Mouse (Mus musculus): ENCODE measurements around the gene Pam16.

Gene Pam16

DNA sequence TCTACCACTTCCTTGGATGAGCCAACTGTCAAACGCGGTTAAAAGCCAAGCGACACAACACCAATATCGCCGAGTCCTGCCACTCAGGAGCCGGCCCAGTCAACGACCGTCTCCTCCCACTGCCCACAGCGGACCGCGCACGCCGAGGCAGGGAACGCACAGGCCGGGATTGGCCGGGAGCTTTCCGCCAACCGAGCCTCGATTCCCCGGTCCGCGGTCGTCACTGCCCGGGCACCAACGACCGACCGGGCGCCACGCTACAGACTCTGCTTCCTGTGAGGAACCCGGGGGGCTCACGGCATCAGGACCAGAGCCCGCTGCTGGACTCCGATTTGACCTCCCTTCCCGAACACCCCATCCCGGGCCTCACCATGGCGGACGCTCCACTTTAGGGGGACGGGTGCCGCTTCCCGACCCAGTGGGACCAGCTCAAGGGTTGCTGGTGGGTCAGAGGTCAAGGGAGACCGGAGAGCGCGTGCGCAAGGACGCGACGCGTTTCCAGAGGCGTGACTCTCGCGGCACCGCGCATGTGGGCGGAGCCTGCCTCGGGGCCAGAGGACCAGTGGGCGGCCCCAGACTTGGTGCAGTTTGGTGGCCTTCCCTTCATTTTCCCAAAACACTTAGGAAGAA lies at the start of gene Pam16:
Pam16 (minus strand) TSS at position 508 of the 630 bp plus-strand sequence.
- DNase-seq (ENCODE audit: low spot score), result peak; percentile 98

DNA sequence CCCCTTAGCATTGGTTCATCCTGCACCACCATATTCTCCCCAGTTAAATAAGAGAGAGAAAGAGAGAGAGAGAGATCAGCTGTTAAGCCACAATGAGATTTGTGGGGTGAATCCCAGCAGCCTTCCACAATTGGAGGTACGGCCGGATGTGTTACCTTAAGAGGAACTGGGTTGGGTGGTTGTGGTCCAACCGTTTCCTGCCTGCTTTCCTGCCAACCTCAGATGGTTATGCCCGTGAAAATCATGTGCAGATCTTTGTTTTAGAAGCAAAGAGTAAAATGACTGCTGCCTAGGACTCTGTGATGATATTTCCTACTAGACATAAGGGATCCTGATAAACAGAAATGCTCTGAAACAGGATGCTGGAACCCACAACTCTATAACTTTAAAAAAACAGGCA lies 49.3 kb upstream of the Pam16 start:
- DNase-seq (ENCODE audit: low spot score), result no peak

DNA sequence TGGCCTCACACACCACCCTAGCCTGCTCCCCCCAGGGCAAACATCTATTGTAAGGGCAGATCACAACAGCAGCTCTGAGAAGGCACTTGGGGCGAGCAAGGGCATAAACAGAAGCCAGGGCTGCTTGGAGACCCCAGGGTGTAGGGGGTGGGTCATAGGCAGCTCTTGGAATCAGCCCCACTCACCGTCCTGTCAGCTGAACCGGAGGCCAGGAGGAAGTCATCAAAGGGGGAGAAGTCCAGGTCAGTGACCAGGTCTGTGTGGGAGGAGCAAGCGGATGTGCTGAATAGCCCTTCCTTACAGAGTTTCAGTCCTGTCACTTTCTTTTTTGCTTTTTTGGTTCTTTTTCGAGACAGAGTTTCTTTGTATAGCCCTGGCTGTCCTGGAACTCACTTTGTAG lies 45.5 kb upstream of the Pam16 start:
- no peak for DNase-seq (ENCODE audit: low spot score)

DNA sequence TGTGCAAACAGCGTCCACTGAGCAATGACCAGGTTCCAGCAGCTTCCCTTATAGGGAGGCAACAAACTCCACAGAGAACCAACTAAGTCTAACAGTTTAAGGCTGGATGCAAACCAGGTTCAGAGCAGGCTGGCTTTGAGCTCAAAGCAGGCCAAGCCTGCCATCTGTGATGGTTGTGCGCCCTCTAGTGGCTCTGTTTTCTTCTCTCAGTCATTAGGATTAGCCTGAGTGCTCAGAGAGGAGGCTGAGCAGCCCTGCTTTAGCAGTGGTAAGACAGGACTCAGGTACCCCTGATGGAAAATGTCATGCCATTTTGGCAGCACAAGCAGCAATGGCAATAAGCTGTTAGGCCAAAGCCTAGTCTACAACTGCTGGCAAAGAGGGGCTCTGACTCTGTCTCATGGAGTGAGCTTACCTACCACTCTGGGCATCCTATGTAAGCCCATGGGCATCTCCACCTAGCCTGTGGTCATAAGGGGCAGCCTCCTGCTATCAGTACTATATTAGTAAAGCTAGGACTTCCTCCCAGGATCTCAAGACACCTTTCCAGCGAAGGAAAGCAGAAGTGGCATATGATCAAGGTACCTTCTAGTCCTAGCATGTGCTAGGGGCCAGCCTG lies 42.5 kb upstream of the Pam16 start:
- DNase-seq (ENCODE audit: low spot score), result peak; percentile 95

DNA sequence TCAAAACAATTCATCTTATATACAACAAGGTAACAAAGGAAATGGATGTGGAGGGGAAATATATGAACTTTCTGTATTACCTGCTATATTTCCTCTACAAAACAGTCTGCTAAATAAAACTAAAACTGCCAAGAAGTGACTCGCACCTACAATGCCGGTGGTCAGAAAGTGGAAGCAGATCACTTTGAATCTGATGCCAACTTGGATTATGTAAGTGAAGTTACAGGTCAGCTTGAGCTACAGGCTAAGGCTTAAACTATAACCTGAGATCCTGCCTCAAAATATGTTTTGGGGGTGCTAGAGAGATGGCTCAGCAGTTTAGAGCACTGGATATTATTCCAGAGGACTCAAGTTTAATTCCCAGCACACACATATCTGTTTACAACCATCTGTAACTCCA lies 40.9 kb upstream of the Pam16 start:
- DNase-seq (ENCODE audit: low spot score), result no peak

DNA sequence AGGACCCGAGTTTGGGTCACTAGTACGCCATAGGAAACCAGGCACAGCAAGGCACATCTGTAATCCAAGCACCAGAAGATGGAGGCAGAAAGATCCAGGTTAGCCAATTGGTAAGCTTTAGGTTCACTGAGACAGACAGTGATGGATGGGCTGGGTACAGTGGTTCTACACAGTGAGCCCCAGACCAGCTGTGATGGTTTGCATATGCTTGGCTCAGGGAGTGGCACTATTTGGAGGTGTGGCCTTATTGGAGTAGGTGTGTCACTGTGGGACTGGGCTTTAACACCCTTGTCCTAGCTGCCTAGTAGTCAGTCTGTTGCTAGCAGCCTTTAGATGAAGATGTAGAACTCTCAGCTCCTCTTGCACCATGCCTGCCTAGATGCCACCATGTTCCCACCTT lies 39.0 kb upstream of the Pam16 start:
- DNase-seq (ENCODE audit: low spot score), result no peak

DNA sequence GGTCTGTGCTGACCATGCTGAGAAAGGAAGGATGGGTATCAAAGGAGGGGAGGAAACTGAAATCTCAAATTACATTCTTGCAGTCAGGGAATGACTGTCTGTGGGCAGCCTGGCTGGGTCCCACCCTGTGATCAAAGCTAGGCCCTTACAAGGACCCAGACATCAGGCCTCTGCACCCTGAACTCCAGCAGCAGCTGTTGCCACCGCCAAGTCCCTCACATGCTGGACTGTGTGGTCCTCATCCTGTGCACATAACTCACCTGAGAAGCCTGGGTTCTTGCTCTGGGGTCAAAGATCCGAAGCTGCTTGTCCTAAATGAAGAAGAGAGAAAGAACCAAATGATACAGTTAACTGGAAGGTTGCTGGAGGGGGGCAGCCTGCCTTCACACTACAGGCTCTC lies 36.8 kb upstream of the Pam16 start:
- no peak for DNase-seq (ENCODE audit: low spot score)

DNA sequence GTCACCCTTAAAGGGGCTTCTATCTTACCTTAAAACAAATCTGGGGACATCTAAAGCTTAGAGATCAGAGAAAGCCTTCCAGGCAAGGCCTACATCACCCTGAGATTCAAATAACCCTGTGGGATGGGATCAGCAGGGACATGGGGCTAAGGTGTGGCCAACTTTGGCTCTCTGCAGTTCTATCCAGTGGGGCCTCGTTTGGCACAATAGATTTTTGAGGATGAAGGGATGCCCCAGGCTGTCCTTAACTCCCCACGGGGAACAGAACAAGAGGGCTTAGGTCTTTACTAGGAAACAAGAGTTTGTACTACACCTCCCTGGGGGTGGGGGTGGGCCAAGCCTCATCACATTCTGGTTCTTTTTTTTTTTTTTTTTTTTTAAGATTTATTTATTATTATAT lies 34.5 kb upstream of the Pam16 start:
- no peak for DNase-seq (ENCODE audit: low spot score)

DNA sequence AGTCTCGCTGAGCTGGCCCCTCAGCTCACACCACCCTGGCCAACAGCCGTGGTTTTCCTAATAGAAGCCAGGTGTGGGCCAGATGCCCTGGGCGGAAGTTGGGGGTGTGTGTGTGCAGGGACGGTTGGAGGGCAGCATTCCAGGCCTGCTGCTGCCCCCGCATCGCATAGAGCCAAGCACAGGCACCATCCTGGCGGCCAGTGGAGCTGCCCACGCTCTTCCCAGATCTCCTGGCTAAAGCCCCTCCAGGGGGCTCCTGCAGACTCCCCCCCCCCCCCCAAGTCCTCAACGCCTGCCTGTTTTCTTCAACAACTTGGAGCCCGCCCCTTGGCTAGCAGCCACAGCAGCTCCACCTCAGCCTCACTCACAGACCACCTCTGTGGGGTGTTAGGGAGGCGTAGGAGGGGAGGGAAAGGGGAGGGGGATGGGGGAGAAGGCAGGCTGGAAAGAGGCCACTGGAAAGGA lies 34.0 kb upstream of the Pam16 start:
- peak; percentile 87 for DNase-seq (ENCODE audit: low spot score)

DNA sequence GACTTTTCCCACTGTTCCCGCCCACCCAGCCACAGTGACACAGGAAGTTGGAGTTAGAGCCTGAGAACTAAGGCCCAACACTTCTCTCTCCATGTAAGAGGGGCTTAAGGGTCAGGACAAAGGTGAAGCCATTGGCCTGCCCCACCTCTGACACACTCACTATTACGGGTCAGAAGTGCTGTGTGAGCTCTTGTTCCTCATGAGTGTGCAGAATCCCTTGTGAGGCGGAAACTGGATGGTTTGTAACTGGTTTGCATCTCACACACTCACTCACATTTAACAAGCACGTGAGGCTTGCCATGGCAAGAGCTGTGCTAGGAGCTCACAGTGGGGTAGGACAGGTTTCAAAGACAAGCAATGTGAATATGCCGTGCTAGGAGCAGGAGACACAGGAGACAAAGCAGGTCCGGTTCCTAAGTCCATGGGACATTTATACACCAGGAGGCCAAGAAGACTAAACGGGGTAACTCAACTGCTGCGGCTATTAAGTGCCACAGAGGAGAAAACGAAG lies 31.8 kb upstream of the Pam16 start:
- DNase-seq (ENCODE audit: low spot score), result no peak

DNA sequence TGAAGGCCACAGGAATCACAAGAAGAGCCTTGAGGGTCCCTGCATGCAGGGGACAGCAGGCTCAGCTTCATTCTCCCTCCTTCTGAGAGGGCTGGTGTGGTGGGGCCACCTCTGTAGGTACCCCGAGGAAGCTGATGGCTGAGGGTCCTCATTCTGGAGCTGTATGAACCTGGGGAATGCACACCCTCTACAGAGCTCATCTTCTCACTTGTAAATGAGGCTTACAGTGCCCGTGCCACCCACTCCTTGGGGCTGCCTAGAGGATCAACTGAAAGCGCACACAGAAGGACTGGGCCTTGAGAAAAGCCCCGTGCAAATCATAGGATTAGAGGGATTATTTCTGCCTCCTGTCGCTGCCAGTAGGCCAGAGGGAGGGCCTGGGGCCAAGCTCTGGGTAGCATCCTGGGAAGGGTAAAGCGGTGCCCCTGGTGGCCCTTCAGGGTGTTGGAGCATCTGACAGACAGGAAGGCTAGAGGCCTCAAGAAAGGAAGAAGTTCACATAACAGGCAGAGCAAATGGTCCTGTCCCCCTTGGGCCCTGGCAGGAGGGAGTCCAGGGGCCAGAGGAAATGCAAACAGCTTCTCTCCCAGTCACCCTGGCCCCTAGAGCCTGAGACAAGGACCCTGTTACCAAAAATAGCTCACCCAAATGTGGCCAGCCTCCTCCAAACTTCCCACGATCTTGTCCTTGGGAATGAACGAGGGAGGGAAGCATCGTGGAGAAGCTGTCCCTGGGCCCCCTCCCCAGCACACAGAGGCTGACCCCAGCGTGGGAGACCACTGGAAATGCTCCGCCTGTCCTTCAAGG lies 31.2 kb upstream of the Pam16 start:
- DNase-seq (ENCODE audit: low spot score), result no peak

DNA sequence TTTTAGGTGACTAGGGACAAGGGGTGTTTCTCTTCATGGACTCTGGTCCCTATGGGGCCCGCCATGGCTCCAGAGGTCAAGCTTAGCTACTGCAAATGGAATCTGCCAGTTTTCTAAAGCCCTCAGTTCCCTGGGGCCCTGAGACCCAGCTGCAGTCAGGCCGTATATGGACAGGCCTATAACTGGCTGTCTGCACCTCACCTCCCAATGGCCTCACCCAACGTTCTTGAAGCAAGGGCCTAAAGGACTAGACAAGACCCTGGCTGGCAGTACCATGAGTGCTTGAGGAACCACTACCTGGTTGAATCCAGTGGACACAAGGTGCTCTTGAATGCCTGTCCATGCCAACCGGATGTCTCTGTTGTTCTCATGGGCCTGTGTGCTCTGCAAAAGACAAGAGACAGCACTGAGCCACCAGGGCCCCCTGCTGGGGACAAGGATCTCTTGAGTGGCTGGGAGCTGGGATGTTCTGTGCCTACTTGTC lies 30.5 kb upstream of the Pam16 start:
- no peak for DNase-seq (ENCODE audit: low spot score)

DNA sequence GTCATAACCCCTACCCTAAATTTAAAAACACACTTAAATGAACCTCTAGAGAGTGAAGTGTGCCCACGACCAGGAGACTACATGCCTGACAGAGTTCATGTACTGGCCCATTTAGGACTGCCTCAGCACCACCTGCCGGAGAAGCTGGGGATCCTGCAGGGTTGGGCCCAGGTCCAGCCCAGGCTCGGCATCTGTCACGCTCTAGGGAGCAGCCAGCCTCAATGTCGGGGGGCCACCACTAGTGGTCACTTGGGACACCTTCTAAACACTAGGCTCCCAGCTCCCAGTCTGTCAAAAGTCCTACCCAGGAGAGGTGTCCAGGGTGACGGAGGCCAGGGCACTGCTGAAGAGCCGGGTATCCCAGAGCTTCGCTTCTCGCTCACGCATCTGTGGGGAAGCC lies 29.9 kb upstream of the Pam16 start:
- DNase-seq (ENCODE audit: low spot score), result no peak

DNA sequence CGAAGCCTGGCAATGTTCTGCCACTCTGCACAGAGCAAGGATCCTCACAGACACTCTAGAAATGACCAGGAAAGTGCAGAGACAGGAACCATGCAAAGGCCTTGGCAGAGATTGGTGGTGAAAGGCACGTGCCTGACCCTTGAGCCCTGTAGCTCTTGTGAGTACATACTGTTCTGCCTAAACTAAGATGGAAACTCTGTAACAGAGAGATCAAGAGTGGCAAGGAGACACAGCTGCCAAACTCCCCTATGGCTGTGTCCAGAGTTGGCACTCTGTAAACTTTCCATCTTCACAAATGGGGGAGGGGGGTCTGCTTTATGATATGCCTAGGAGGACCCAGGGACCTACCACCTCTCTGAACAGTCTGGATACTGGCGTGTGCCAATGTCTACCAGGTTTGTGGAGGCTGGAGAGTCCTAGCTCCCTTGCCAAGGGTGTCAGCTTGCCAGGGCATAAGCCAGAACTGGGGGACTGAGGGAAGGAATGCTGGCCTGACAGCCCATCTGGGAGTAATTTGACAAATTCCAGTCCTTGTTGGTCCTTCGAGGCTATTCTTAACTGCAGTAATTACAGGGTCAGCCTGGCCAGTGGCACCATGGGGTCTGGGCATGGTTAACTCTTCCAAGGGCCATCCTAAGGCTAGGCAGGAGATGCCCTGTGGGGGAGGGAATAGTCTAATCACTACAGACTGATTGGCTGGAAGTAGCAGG lies 28.1 kb upstream of the Pam16 start:
- DNase-seq (ENCODE audit: low spot score), result peak; percentile 43

DNA sequence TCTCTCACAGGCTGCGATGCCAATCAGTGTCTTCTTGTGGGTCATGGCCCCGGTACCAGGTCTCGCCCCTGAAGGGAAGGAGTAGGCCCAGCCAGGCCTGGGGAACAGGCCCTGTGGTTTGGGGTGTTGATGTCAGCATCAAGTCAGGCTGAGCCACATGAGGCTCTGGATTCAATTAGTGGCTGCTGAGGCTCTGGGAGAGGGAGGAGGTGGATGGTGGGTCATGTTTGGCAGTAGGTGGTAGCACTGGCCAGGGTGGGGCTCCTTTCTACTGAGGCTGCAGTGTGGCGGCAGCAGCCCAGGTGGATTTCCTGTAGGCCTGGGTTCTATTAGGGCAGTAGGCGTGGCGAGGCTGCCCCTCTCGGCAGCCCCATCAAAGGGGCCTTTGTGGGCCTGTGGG lies 26.8 kb upstream of the Pam16 start:
- DNase-seq (ENCODE audit: low spot score), result peak; percentile 67

DNA sequence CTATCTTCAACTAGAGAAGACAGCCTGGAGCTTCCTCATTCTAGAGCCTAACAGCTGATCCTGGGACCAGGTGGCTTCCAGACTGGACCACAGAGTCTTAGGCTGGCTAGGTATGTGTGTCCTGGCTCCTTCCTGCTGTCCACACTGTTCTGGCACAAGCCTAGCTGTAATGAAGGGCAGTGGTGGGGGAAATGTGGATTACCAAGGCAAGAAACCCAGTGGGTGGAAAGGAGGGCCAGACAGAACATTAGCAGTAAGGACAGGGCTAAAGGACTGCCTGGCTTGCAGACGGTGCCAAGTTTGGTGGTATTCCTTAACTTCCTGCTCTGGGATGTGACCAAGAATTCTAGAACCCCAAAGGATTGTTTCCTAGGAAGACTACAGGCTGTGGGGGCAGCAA lies 26.3 kb upstream of the Pam16 start:
- DNase-seq (ENCODE audit: low spot score), result no peak

DNA sequence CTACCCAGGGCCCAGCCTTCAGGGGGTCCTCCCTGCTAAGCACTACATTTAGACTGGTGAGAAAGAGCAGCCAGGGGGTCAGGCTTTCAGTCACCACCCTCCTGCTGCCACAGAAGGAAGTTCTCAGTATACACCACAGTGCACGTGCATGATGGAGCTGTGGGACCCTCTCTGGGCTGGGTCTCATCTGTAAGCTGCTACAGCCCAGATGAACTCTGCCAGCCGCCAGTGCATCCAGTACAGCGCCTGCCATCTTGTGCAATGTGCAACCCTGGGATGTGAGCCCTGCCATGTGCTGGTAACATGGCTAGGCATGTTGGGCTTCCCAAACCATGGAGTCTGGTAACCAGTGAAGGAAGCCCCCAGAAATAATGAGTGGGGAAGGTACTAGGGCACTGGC lies 25.4 kb upstream of the Pam16 start:
- no peak for DNase-seq (ENCODE audit: low spot score)

DNA sequence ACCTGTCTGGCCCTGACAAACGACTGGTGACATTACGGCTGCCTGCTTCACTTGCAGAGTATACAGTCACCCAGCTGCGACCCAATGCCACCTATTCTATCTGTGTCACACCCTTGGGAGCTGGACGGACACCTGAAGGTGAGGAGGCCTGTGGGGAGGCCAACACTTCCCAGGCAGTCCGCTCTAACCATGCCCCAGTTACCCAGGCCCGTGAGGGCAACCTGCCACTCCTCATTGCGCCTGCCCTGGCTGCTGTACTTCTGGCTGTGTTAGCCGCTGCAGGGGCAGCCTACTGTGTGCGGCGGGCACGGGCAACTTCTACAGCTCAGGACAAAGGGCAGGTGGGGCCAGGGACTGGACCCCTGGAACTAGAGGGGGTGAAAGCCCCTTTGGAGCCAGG lies 24.9 kb upstream of the Pam16 start:
- no peak for DNase-seq (ENCODE audit: low spot score)

DNA sequence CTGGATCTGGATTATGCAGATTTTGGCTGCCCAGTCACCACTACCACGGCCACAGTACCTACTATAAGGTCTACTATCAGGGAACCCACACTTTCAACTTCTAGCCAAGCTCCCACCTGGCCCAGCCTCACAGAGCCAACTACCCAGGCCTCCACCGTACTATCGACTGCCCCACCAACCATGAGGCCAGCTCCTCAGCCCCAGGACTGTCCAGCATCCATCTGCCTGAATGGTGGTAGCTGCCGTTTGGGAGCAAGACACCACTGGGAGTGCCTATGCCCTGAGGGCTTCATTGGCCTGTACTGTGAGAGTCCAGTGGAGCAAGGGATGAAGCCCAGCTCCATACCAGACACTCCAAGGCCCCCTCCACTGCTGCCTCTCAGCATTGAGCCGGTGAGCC lies 24.4 kb upstream of the Pam16 start:
- no peak for DNase-seq (ENCODE audit: low spot score)

DNA sequence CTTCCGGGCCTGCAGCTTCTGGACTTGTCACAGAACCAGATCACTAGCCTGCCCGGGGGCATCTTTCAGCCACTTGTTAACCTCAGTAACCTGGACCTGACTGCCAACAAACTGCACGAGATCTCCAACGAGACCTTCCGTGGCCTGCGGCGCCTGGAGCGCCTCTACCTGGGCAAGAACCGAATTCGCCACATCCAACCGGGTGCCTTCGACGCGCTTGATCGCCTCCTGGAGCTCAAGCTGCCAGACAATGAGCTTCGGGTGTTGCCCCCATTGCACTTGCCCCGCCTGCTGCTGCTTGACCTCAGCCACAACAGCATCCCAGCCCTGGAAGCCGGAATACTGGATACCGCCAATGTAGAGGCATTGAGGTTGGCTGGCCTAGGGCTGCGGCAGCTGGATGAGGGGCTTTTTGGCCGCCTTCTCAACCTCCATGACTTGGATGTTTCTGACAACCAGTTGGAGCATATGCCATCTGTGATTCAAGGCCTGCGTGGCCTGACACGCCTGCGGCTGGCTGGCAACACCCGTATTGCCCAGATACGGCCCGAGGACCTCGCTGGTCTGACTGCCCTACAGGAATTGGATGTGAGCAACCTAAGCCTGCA lies 23.7 kb upstream of the Pam16 start:
- DNase-seq (ENCODE audit: low spot score), result no peak

DNA sequence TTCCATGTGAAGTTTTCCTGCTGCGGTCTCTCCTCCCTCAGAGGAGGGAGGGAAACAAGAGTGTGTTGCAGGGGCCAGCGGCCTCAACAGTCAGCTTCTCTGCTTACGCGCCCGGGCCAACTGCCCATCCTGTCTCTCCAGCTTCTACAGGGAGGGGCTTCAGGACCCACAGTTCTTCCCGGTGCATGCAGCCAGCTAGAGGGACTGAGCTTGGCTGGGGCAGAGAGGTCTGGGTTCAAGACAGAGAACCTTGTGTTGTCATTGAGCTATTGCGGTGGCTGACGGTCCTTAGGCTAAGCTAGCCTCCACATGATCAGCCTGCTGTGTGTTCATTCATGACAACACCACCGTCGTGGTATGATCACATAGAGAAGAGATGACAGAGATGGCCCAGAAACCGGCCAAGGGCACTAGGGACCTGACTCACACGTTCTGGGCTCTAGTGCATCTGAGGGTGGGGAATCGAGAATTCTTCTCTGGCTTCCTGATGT lies 22.9 kb upstream of the Pam16 start:
- no peak for DNase-seq (ENCODE audit: low spot score)

DNA sequence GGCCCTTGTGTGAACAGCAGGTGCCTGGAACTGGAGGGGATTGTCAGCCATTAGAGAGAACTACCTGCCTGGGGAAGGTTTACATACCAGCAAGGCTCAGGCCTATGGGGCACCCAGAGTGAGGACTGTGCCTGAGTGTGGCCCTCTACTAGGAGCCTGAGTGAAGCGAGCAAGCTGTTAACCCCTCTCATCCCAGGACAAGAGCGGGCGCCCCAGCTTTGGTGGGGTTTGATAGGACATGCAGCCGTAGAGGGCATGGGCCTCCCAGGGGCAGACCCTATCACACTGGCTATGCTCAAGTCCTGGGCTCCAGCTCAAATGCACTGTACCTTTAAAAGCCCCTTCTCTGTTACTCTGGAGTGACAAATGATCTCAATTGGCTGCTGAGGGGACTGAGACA lies 22.0 kb upstream of the Pam16 start:
- DNase-seq (ENCODE audit: low spot score), result no peak
